Mouse (Mus musculus) G1E (cell line): ENCODE data around the gene Kcnb1. TPM values are rescaled to one million over a fixed set of nuclear protein-coding genes. Genes with fewer than 3 reads are reported as not detected.

ENCODE experiments used
- ATAC-seq: 2 replicates; pipeline ENCODE4 v1.8.0; 2016; ENCODE audit warnings: mild to moderate bottlenecking; ENCODE audit not compliant: insufficient number of reproducible peaks, poor library complexity, low FRiP score, severe bottlenecking; ENCODE audit errors: extremely low read depth
- DNase-seq: peaks from one replicate; pipeline ENCODE4 v3.0.0; 2012; ENCODE audit warnings: low spot score
- H3K27me3 ChIP-seq: 2 replicates; pipeline ENCODE4 v1.6.1; 2012; ENCODE audit warnings: mild to moderate bottlenecking, low read length, inconsistent platforms; ENCODE audit not compliant: insufficient read depth
- H3K36me3 ChIP-seq: replicated peaks from 2 replicates; pipeline ENCODE3; 2012; ENCODE audit warnings: mild to moderate bottlenecking, inconsistent platforms
- H3K4me1 ChIP-seq: 2 replicates; pipeline ENCODE4 v1.6.1; 2012; ENCODE audit warnings: low read depth, low read length, inconsistent platforms, mixed read lengths; ENCODE audit not compliant: insufficient read depth
- H3K4me3 ChIP-seq: 2 replicates; pipeline ENCODE4 v1.5.1; 2012; ENCODE audit warnings: low read depth, mild to moderate bottlenecking, inconsistent platforms, low read length, moderate library complexity, mixed read lengths
- H3K9me3 ChIP-seq: replicated peaks from 2 replicates; pipeline ENCODE4 v1.6.1; 2012; ENCODE audit warnings: inconsistent platforms
- CTCF ChIP-seq: IDR thresholded peaks from 2 replicates; pipeline ENCODE4 v1.5.1; 2012; ENCODE audit warnings: low read depth, low read length, inconsistent platforms, mixed read lengths
- GATA1 ChIP-seq: IDR thresholded peaks from 2 replicates; pipeline ENCODE4 v1.6.1; 2012; ENCODE audit warnings: borderline replicate concordance, low read length, inconsistent platforms, mixed read lengths
- GATA2 ChIP-seq: IDR thresholded peaks from 2 replicates; pipeline ENCODE4 v1.6.1; 2012; ENCODE audit warnings: low read depth, low read length, inconsistent platforms, borderline replicate concordance
- POLR2AphosphoS5 ChIP-seq: IDR thresholded peaks from 2 replicates; pipeline ENCODE4 v1.6.1; 2012; ENCODE audit warnings: low read depth, low read length, inconsistent platforms; ENCODE audit not compliant: insufficient replicate concordance
- TAL1 ChIP-seq: conservative IDR thresholded peaks from 2 replicates; pipeline ENCODE4 v1.6.1; 2012; ENCODE audit warnings: low read depth, low read length, inconsistent platforms, mixed read lengths
- polyA plus RNA-seq: library from polyadenylated mRNA; stranded (reverse); fragments of >175 nt; gene quantifications from 2 replicates; pipeline ENCODE4 v1.2.3, GENCODE M21; 2012
- total RNA-seq, 2 experiments: library from RNA; stranded (forward) in 1 of 2; stranded (reverse) in 1 of 2; fragments of 200-1000 nt in 1 of 2; fragments of >200 nt in 1 of 2; fragmentation: Nextera tagmentation in 1 of 2; gene quantifications; 2 replicates each; pipeline ENCODE4 v1.2.3; 2014 to 2017

Kcnb1 gene
- total and polyA plus RNA-seq, 3 experiments, result 0.22 TPM; not detected in 2

- Histone ChIP-seq H3K27me3 (no peaks in the 10 kb centered on the region), H3K4me1 (peaks cover 52% of the 10 kb centered on the region), H3K36me3 (peaks cover 82% of the 10 kb centered on the region), H3K4me3 (no peak overlapping the region; the same call in 1 of the 2 replicates), H3K9me3 (no peaks in the 10 kb centered on the region)
- no peak for TF ChIP-seq TAL1
- no peak for TF ChIP-seq GATA1
- TF ChIP-seq CTCF, result no peak
- no peak for TF ChIP-seq GATA2
- no peak for TF ChIP-seq POLR2AphosphoS5
- no peak for DNase-seq
- no peak for ATAC-seq
These were observed 141.1 kb downstream of the Kcnb1 start for GRCm38 (mm10) chr2:167048698-167049358.

GRCm38 (mm10) chr2:167048223-167048622 lies 141.7 kb downstream of the Kcnb1 start:
- H3K4me3 ChIP-seq, result peak overlapping the region; percentile 22; the same call in 1 of the 2 replicates
- H3K4me1 ChIP-seq, result peaks cover 52% of the 10 kb centered on the region
- TF ChIP-seq TAL1, result no peak
- H3K27me3 ChIP-seq, result no peaks in the 10 kb centered on the region
- ATAC-seq (no peak), DNase-seq (no peak)
- H3K9me3 ChIP-seq, result no peaks in the 10 kb centered on the region
- H3K36me3 ChIP-seq, result peaks cover 78% of the 10 kb centered on the region

Other genes starting within 250 kb of the Kcnb1 start
- gene Stau1, start 193.9 kb downstream of the Kcnb1 start, total RNA-seq (2014; fragmentation: Nextera tagmentation), result 30.9 and 34.9 TPM in 2 replicates
- 16.9 and 23.4 TPM in 2 replicates for gene Stau1, start 193.9 kb downstream of the Kcnb1 start, total RNA-seq (2017)
- gene Stau1, start 193.9 kb downstream of the Kcnb1 start, polyA plus RNA-seq, result 28.4 and 31.8 TPM in 2 replicates
- 67.3 and 80.6 TPM in 2 replicates for gene Ddx27, start 175.0 kb downstream of the Kcnb1 start, total RNA-seq (2014; fragmentation: Nextera tagmentation)
- 89.3 and 101 TPM in 2 replicates for gene Ddx27, start 175.0 kb downstream of the Kcnb1 start, total RNA-seq (2017)
- 124 and 137 TPM in 2 replicates for gene Ddx27, start 175.0 kb downstream of the Kcnb1 start, polyA plus RNA-seq
- 9.6 and 21.6 TPM in 2 replicates for gene Znfx1, start 127.1 kb downstream of the Kcnb1 start, total RNA-seq (2014; fragmentation: Nextera tagmentation)
- gene Znfx1, start 127.1 kb downstream of the Kcnb1 start, total RNA-seq (2017), result 12.4 and 13.5 TPM in 2 replicates
- gene Znfx1, start 127.1 kb downstream of the Kcnb1 start, polyA plus RNA-seq, result 3.0 and 4.1 TPM in 2 replicates
- not detected in 2 replicates for gene Ptgis, start 50.4 kb upstream of the Kcnb1 start, total RNA-seq (2014; fragmentation: Nextera tagmentation)
- 0.06 TPM in 1 of 2 replicates, not detected in the other for gene Ptgis, start 50.4 kb upstream of the Kcnb1 start, total RNA-seq (2017)
- not detected in 2 replicates for gene Ptgis, start 50.4 kb upstream of the Kcnb1 start, polyA plus RNA-seq
- gene B4galt5, start 159.0 kb upstream of the Kcnb1 start, total RNA-seq (2014; fragmentation: Nextera tagmentation), result 0.23 TPM in 1 of 2 replicates, not detected in the other
- 0.44 and 1.1 TPM in 2 replicates for gene B4galt5, start 159.0 kb upstream of the Kcnb1 start, total RNA-seq (2017)
- 0.61 and 0.70 TPM in 2 replicates for gene B4galt5, start 159.0 kb upstream of the Kcnb1 start, polyA plus RNA-seq
- 67.4 and 90.4 TPM in 2 replicates for gene Slc9a8, start 231.6 kb upstream of the Kcnb1 start, total RNA-seq (2014; fragmentation: Nextera tagmentation)
- gene Slc9a8, start 231.6 kb upstream of the Kcnb1 start, total RNA-seq (2017), result 22.4 and 24.4 TPM in 2 replicates
- 10.0 and 13.2 TPM in 2 replicates for gene Slc9a8, start 231.6 kb upstream of the Kcnb1 start, polyA plus RNA-seq